Mouse (Mus musculus): ENCODE measurements around the gene Pcnx3.

Pcnx3 gene

DNA sequence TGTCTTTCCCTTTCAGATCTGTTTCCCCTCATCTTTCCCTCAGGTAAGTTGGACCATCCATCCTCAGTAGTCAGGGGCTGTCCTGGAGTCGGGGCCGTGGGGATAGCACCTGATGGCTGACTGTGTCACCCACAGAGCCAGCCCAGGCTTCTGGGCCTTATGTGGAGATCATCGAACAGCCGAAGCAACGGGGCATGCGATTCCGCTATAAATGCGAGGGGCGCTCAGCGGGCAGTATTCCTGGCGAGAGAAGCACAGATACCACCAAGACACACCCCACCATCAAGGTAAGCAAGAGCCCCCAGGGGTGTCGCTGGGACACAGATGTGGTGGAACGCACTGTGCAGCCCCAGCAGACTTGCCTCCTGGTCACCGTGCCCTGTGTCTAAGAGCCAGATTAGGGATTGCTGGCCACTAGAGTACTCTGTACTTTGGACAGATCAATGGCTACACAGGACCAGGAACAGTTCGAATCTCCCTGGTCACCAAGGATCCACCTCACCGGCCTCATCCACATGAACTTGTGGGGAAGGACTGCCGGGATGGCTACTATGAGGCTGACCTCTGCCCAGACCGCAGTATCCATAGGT, 50.2 kb downstream of the Pcnx3 start:
- DNase-seq = no peak

DNA sequence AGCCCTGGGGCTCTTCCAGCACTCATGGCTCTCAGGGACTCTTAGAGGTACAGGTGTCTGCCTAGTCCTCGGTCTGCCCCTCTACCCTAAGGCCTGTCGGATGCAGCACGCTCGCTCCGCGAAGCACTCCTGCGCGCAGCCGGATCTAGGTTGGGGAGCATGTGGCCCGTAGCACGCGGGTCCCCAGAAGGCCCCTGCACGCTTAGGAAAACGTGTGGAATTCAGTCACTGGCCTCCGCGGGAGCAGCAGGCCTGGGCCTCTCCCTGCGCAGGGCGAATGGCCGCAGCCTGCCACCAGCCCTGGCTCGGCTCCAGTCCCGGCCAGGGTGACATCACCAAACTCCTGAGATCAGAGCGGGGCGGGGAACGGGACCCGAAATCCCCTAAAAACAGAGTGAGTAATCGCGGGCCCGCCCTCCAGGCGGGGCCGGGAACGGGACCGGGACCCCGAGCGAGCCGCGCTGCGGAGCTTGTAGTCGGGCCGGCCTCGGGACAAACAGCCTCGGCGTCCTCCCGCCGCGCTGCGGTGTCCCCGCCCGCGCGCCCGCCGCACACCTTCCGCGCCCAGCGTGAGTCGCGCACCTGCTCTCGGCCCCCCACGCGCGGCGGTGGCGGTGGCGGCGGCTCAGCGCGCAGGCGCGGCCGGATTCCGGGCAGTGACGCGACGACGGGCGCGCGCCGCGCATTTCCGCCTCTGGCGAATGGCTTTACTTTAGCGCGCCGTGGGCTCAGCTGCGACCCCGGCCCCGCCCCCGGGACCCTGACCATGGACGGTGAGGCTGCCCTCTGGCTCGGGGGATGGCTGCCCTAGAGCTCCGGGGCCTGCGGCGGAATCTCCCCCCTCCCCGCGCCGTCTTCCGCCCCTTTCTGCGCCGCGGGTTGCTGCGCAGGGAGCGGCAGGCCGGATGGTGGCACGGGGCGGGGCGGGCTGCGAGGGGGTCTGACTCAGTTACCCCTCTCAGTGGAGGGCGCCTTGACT, 51.4 kb downstream of the Pcnx3 start, which contains the start of gene Rela:
Gene Rela (plus strand): TSS at position 415 of the 979 bp plus-strand sequence.
- peak; percentile 94 to 95 for DNase-seq

DNA sequence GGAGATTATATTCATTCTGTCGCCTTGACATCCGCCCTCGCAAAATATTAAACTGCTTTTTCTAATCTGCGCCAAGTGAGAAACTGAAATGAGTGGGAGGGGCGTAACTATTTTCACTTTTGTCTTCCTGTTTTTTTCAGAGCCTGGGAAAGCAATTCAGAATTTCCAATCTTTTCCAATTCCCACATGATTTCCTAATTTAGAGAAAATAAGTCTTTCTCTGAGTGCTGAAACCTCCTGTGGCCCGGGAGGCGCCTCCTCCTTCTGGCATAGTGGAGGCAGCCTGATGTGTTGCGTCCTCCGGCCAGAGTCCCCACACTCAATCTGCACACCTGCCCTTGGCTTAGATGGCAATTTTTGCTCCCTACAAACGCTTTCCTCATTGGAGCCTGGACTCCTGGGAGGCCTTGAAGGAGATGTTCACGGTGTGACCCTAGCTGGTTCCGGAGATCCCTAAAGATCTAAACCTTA, 52.1 kb downstream of the Pcnx3 start:
- DNase-seq = peak; percentile 52 to 54

DNA sequence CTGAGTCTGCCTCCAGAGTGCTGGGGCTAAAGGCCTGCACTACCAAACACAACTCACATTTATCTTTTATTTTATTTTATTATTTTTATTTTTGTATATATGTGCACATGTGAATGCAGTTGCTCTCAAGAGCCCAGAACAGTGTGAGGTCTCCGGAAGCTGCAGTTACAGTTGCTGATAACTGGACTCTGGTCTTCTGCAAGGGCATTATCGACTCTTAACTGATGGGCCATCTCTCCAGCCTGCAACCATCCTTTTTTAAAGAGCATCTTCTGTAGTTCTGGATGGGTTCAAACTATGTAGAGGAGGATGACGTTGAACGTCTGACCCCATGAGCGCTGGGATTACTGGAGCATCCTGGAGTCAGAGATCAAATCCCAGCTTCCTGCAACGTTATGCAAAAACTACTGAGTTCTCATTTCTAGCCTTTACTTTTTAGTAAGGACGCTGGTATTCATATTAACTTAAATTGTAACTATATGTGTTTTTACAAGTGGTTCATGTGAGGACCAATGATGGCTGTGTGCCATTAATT, 52.6 kb downstream of the Pcnx3 start:
- DNase-seq = no peak

DNA sequence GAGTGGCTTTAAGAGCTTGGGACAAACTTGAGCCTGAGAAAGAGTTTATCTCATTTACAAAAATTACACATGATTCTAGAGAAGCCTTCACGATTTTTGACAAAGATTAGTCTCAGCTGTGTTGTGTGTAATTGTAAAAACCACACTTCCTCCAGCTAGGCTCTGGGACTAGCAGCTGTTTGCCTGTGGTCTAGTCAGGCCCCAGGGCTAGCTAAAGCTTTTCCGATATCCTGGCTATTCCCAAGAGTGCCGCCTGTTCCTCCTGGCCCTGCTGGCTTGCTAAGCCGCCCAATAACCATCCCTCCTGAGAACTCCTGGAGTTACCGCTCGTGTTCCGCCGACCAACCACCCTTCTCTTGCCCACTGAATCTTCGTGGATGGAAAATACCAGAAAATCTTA, 56.6 kb downstream of the Pcnx3 start:
- DNase-seq = no peak

DNA sequence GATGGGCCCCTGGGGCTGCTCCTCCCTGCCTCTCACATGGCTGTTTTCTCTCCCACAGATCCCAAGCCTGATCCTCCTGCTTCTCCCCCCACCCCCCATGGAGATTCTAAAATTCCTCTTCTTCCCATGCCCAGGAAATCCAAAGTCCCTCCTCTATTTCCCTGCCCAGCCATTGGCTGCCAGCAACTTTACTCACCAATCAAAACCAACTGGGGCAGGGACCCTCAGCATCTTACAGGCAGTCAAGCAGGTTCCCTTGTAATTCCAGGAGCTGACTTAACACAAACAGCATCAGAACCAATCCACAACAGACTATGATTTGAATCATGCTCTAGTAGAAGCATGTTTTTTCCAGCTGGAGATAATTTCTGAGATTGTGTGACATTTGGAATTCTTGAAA, 58.8 kb downstream of the Pcnx3 start:
- DNase-seq = no peak

DNA sequence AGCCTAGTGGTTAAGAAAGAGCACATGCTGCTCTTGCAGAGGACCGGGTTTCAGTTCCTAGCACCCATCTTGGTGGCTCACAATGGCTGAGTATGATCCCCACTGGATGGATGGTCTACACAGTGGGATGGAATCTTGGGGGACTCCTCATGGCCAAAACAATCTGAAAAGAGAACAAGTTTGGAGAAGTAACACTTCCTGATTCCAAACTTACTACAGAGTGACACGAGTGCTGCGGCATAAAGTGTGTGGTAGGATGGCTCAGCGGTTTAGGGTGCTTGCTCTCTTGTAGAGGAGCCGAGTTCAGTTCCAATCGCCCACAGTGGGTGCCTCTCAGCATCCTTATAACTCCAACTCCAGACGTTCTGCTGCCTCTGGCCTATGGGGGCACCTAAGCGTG, 63.4 kb downstream of the Pcnx3 start:
- DNase-seq = no peak

DNA sequence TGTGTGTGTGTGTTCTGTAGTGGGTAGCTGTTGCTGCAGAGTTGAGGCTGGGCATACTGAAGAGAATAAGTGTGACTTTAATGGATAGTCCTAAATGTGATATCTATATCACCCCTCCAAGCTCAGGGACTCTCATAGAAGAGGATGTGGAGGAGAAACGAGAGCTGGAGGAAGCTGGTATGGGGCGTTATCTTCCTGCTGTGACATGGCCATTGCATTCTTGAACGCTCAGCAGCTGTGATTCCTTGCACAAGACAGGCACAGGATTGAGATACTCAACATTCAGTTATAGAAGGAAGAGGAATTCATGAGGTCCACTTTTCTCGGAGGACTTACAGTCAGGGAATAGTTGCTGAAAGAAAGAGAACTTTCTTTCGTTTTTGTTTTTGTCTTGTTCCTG, 66.8 kb downstream of the Pcnx3 start:
- DNase-seq = no peak

DNA sequence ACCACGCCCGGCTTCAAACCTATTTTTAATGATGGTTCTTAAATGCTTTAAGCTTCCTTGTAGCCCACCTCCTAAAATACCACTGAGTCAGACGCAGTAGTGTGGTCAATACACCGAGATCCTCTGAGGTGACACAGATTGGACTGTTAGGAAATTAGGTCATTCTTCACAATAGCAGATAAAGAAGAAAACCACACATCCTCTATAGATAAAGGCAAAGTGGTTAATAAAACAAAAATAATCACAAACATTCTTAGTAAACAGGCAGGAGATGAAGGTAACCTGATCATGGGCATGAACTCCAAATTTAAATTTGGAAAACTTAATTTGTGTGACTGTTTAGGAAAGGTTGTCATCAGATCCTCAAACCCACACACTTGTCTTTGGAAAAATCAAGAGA, 68.7 kb downstream of the Pcnx3 start:
- no peak for DNase-seq

DNA sequence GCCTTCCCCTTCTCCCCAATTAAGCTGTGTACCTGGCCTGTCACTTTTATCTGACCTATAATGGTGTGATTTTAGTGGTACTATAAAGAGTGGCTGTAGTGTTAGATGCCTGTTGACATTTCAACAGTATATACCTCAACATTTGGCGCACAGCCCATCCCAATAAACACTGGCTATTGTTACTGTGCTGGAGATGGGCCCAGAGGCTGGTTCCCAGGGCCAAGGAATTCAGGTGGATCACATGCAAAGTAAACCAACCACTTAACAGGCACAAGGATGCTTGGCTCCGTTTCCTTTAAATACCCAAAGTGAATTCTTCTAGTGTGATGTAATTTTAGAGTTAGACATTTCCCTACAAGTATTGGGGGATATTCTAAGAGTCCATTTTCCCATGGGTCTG, 73.8 kb downstream of the Pcnx3 start:
- DNase-seq = no peak
